Mouse (Mus musculus): ENCODE results near the gene Akna. TPM values are rescaled to one million over a fixed set of nuclear protein-coding genes. Genes with fewer than 3 reads are reported as not detected.

Gene Akna
- polyA plus RNA-seq, 3 experiments from 2014 or later: 94.8 to 135 (median 102) TPM

- ATAC-seq: peak; percentile 59
These were observed 6.9 kb upstream of the Akna start for GRCm38 (mm10) chr4:63409908-63410582.

GRCm38 (mm10) chr4:63409317-63409907 is 6.3 kb upstream of the Akna start:
- peak; percentile 5 for ATAC-seq

- ATAC-seq: peak; percentile 14
These were observed 5.5 kb upstream of the Akna start for GRCm38 (mm10) chr4:63408649-63409048.

GRCm38 (mm10) chr4:63408247-63408646 is 5.1 kb upstream of the Akna start:
- ATAC-seq: no peak

GRCm38 (mm10) chr4:63405683-63406082 is 2.5 kb upstream of the Akna start:
- no peak for ATAC-seq

- ATAC-seq: peak; percentile 23
These were observed 1.9 kb upstream of the Akna start for GRCm38 (mm10) chr4:63405051-63405450.

- peak; percentile 59 for ATAC-seq
These were observed 1.1 kb upstream of the Akna start for GRCm38 (mm10) chr4:63404205-63404604.

GRCm38 (mm10) chr4:63402558-63402957 is 596 bp downstream of the Akna start:
- ATAC-seq: no peak

GRCm38 (mm10) chr4:63402056-63402455 is 1.1 kb downstream of the Akna start:
- ATAC-seq: no peak

GRCm38 (mm10) chr4:63401620-63402019 is 1.5 kb downstream of the Akna start:
- no peak for ATAC-seq

- ATAC-seq: peak; percentile 11
These were observed 2.4 kb downstream of the Akna start for GRCm38 (mm10) chr4:63400541-63401306.

- no peak for ATAC-seq
These were observed 3.4 kb downstream of the Akna start for GRCm38 (mm10) chr4:63399691-63400270.

- ATAC-seq: peak; percentile 59
These were observed 4.1 kb downstream of the Akna start for GRCm38 (mm10) chr4:63398854-63399609.

- ATAC-seq: no peak
These were observed 5.1 kb downstream of the Akna start for GRCm38 (mm10) chr4:63397981-63398537.

GRCm38 (mm10) chr4:63391322-63391721 is 11.8 kb downstream of the Akna start:
- ATAC-seq: peak; percentile 69

GRCm38 (mm10) chr4:63389887-63390528 is 13.1 kb downstream of the Akna start:
- no peak for ATAC-seq

- peak; percentile 51 for ATAC-seq
These were observed 13.8 kb downstream of the Akna start for GRCm38 (mm10) chr4:63389121-63389886.

GRCm38 (mm10) chr4:63388029-63388428 is 15.1 kb downstream of the Akna start:
- ATAC-seq: no peak

GRCm38 (mm10) chr4:63385784-63386183 is 17.4 kb downstream of the Akna start:
- ATAC-seq: peak; percentile 80

- peak; percentile 3 for ATAC-seq
These were observed 17.9 kb downstream of the Akna start for GRCm38 (mm10) chr4:63385253-63385652.

GRCm38 (mm10) chr4:63384262-63384661 is 18.9 kb downstream of the Akna start:
- ATAC-seq: no peak
